Mouse (Mus musculus): ENCODE results near the gene Sdk1. TPM values are rescaled to one million over a fixed set of nuclear protein-coding genes. Genes with fewer than 3 reads are reported as not detected.

The Sdk1 gene
- polyA plus RNA-seq, 2 experiments from 2014 or later = not detected

- ATAC-seq = no peak
These were observed 909.5 kb downstream of the Sdk1 start for GRCm38 (mm10) chr5:142150756-142151155.

DNA sequence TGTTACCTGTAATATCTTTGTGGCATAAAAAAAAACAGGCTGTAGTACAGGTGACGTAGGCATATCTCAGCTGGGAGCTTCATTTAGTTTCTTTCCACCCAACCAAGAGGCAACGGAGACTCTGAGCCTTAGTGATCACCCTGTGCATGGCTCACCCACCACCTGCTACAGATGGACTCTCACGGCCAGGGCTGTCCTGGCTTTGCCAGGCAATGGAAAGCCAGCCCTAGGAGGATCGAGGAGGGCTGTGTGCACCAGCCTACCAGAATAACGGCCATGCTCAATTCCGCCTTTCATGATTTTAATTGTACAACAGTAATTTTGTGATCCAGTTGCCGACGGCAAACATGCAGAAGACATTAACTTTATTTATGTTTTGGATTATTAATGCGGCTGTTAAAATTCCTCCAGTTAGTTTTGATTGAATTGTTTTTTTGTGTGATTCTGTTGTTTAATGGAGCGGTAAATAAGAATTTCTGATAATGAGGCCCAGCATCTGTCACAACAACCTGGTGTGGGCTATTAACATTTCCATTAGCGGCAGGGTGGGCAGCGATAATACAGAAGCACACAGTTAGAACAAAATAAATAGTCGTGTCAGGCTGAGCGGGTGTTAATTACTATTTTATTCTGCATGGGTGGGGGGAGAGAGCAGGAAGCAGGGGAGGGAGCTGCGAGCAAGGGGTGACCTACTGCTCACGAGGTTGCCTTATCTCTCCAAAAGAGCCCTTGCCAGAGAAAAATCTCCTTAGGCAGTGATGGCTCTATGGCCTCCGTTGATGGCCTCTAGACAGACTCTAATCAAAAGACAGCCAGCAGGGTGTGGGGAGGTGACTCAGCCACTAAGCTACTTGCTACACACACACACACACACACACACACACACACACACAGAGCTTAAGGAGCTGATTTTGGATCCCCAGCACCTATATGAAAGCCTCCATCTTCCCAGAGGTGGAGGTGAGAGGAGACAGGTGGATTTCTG is 915.9 kb downstream of the Sdk1 start:
- ATAC-seq = no peak

GRCm38 (mm10) chr5:142163483-142163882 is 922.2 kb downstream of the Sdk1 start:
- no peak for ATAC-seq

- ATAC-seq = no peak
These were observed 932.3 kb downstream of the Sdk1 start for GRCm38 (mm10) chr5:142173636-142174035.

DNA sequence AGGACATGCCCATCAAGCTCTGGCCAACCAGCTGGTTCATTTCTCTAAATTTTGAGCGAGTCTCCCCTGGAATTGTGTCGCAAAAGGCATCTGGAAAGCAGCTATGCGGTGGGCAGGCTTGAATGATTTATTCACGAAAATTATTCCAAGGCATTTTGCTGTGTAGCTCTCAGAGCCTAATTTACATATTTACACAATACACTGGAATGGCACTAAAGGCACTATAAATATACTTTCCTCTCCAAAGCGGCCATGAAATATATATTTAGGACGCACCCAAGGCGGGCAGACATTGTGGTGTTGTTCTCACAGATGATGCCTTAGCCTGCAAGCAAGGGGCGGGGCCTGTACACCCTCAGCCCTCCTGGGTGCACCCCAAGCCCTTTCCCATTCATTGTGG is 936.9 kb downstream of the Sdk1 start:
- no peak for ATAC-seq

DNA sequence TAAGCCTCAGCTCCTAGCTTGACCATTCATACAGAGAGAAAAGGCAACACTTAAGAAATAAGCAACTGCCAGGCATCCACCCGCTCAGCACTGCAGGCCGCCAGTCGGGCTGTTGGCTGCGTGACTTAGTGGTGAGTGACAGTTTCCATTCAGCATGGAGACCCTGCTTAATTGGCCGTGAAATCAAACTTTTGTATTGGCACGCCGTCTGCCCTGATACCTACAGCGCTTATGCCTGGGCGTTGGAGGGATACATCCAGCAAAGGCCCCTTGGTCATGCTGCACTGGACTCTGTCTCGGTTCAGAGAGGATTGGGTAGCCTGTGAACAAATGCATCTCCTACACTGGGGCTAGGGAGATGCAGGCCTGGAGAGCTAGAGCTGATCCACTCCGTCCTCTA is 938.0 kb downstream of the Sdk1 start:
- no peak for ATAC-seq

DNA sequence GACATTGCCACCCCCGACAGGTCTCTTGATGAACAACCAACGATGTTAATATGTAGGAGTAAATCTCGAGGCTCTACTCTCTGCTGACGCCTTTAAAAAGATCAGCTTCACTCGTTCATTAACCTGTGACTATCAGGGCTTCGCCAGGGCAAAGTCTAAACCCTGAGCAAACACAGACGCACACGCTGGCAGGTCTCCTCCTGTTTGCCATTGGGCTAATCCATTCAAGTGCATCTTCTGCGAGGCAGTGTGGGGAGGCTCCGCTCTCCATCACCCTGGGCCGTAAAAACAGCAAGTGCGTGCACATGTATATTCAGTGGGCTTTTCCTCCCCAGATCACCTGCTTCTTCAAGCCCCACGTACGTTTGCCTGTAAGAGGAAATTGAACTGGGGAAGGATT is 940.6 kb downstream of the Sdk1 start:
- no peak for ATAC-seq

DNA sequence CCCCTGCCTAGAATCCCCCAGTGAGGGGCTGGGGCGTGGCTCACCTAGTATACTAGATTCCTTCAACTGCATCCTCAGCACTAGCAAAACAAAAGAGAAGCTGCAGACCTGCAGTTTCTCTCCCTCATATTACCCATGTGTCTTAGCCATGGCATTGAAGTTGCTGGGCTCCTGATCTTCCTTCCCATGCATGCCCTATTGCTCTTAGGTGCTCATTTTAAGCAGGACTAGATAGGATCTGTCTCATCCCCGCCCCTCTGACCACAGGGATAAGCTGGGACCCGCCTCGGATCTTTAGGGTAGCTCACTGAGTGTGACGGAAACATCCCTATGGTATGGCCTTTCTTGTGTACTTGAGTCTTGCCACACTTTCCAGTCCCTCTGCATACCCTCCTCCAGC is 947.5 kb downstream of the Sdk1 start:
- no peak for ATAC-seq

GRCm38 (mm10) chr5:142209911-142210310 is 968.6 kb downstream of the Sdk1 start:
- no peak for ATAC-seq

DNA sequence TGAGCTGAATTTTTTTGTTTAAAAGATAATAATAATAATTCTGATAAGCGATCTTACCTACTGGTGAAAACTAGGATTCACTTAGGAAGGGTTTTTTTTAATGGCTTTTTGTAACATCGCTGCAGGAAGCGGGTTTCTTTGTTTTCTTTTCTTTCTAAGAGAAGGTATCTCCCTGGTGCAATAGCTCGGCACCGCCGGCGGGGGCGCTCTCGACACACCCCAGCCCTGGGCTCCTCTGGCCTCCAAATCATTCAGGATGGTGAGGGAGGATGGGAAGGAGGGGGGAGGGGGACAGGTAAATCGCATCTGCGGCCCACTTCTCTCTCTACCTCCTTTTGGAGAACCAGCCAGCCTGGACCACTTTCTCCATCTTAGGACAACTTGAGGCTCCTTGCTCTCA is 971.0 kb downstream of the Sdk1 start:
- no peak for ATAC-seq

DNA sequence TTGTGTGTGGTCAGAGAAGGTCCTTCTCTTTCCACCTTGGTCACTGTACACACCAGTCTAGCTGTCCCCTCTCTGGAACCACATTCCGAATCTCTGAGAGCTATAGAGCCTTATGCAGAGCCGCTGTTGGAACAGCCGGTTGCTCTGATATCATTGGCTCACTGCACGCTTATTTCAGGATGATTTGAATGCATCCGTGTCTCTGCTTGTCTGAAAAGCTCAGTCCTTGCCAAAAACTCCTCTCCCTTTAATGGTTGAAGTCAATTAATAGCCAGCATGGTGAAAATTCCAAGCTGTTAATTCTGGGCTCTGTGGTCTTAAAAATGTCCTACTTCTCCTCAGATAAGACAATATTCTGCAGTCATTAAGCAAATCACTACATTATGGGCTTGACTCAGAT is 974.7 kb downstream of the Sdk1 start:
- no peak for ATAC-seq

GRCm38 (mm10) chr5:142220851-142221503 is 979.7 kb downstream of the Sdk1 start:
- ATAC-seq = no peak

- no peak for ATAC-seq
These were observed 987.9 kb downstream of the Sdk1 start for GRCm38 (mm10) chr5:142228957-142229810.

DNA sequence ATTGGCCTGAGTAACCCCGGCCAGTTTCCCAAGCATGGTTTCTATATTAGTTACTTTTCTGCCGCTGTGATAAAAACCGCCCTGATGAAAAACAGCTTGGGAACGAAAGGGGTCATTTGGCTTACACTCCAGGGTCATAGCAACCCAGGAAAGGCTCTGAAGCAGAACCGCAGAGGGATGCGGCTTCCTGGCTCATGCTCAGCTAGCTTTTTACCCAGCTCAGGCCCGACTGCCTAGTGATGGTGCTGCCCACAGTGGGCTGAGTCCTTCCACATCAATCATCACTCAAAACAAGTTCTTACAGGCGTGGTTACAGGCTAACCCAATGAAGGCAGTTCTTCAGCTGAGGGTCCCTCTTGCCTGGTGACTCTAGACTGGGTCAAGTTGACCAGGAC is 988.5 kb downstream of the Sdk1 start:
- no peak for ATAC-seq

GRCm38 (mm10) chr5:142240288-142240687 is 999.0 kb downstream of the Sdk1 start:
- ATAC-seq = no peak

DNA sequence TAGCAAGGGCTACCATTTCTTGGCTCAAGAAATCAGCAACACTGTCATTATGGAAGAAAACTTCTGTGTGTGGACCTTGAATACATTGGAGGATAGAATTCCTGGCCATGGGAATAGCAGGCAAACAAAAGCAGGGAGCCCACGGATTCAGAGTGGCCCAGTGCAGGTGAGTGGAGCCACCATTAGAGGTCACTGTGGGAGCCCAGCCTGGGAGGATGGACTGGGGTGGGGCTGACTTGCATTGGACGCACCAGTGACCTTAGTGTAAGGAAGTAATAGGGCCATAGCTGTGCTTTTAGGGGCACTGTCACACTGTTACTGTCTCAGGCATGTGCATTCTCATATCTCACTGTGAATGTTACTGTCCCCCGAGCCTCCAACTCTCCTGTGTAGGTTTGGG is 1001.3 kb downstream of the Sdk1 start:
- ATAC-seq = no peak

- ATAC-seq = no peak
These were observed 1001.8 kb downstream of the Sdk1 start for GRCm38 (mm10) chr5:142243069-142243468.

DNA sequence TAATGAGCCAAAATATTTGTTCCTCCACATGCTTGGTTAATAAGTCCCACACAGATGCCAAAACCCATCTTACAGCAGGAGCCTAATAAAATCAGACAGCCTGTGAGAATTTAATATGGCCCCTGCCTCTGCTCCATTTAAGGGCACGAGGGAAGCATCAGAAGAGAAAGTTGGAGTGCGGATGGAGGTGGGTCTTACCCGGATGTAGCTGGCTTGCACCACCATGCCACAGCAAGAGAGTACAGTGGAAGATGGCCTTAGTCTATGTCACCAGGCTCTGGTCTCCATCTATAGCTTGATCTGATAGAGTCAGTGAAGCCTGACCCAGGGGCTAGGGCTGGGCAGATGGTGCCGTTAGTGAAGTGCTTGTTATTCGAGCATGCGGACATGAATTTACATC is 1014.9 kb downstream of the Sdk1 start:
- ATAC-seq = no peak

- no peak for ATAC-seq
These were observed 1017.4 kb downstream of the Sdk1 start for GRCm38 (mm10) chr5:142258716-142259115.

DNA sequence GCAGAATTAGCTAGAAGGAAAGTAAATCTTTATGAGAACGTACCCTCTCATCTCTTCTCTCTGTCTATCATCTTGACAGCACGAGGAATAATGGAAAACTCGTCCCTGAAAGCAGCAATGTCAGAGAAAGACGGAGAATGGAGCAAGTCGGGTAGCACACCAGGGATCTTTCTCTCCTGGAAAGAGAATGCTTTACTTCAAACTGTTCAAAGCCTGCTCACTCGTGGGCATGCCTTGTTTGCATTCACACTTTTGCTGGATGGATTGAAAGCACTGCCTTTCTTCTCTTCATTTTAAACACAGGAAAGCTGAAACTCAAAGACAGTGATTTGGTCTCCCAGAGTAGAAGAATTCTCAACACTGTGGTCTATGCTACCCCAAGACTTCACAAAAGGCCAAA is 1020.8 kb downstream of the Sdk1 start:
- ATAC-seq = no peak

Data from CD4-positive, CD25-positive, alpha-beta regulatory T cell, adult 4 months (primary cell).